Mouse (Mus musculus): ENCODE data around the gene Ccdc169. TPM values are rescaled to one million over a fixed set of nuclear protein-coding genes. Genes with fewer than 3 reads are reported as not detected.

Gene Ccdc169
- polyA plus RNA-seq, 1 experiment, result 0.05 TPM

GRCm38 (mm10) chr3:55154163-55154562 is 17.0 kb downstream of the Ccdc169 start:
- TF ChIP-seq MAX (IDR thresholded peaks at IDR 0.05), result no peak
- TF ChIP-seq USF1 (IDR thresholded peaks at IDR 0.05; ENCODE audit: low read depth), result no peak
- no peak for TF ChIP-seq CTCF (IDR thresholded peaks at IDR 0.05; ENCODE audit: control insufficient read depth, insufficient read depth, insufficient read length)
- no peak for TF ChIP-seq MYOG (IDR thresholded peaks at IDR 0.05; ENCODE audit: control insufficient read depth, extremely low read depth, insufficient read length)
- TF ChIP-seq FOSL1 (IDR thresholded peaks at IDR 0.05; ENCODE audit: insufficient read depth, low read length, poor library complexity, severe bottlenecking), result no peak
- no peak for TF ChIP-seq CEBPB (IDR thresholded peaks at IDR 0.05; ENCODE audit: low read depth)
- no peak for TF ChIP-seq MYOD1 (IDR thresholded peaks at IDR 0.05; ENCODE audit: control insufficient read depth, insufficient read length, low read depth)
- H3K79me2 ChIP-seq (ENCODE audit: control insufficient read depth, insufficient read depth), result no peaks in the 10 kb centered on the region
- no peak overlapping the region for H3ac ChIP-seq (ENCODE audit: control insufficient read depth, insufficient read length, low read depth)
- H3K36me3 ChIP-seq (ENCODE audit: control insufficient read depth, insufficient read depth), result no peaks in the 10 kb centered on the region
- no peaks in the 10 kb centered on the region for H3K79me3 ChIP-seq (ENCODE audit: low read depth)
- no peak overlapping the region for H3K4me3 ChIP-seq (ENCODE audit: insufficient read depth, poor library complexity, severe bottlenecking)
- no peaks in the 10 kb centered on the region for H3K27me3 ChIP-seq (ENCODE audit: control insufficient read depth, insufficient read depth, insufficient read length)

GRCm38 (mm10) chr3:55157413-55157812 is 20.3 kb downstream of the Ccdc169 start:
- no peaks in the 10 kb centered on the region for H3K36me3 ChIP-seq (ENCODE audit: control insufficient read depth, insufficient read depth)
- no peak for TF ChIP-seq MYOD1 (IDR thresholded peaks at IDR 0.05; ENCODE audit: control insufficient read depth, insufficient read length, low read depth)
- no peak for TF ChIP-seq CEBPB (IDR thresholded peaks at IDR 0.05; ENCODE audit: low read depth)
- no peak for TF ChIP-seq USF1 (IDR thresholded peaks at IDR 0.05; ENCODE audit: low read depth)
- TF ChIP-seq CTCF (IDR thresholded peaks at IDR 0.05; ENCODE audit: control insufficient read depth, insufficient read depth, insufficient read length), result no peak
- no peak for TF ChIP-seq MAX (IDR thresholded peaks at IDR 0.05)

GRCm38 (mm10) chr3:55161144-55161543 is 24.0 kb downstream of the Ccdc169 start:
- Histone ChIP-seq H3K79me3 (ENCODE audit: low read depth) (no peaks in the 10 kb centered on the region), H3K36me3 (ENCODE audit: control insufficient read depth, insufficient read depth) (no peaks in the 10 kb centered on the region), H3ac (ENCODE audit: control insufficient read depth, insufficient read length, low read depth) (no peak overlapping the region), H3K4me3 (ENCODE audit: insufficient read depth, poor library complexity, severe bottlenecking) (no peak overlapping the region), H3K27me3 (ENCODE audit: control insufficient read depth, insufficient read depth, insufficient read length) (no peaks in the 10 kb centered on the region), H3K79me2 (ENCODE audit: control insufficient read depth, insufficient read depth) (no peaks in the 10 kb centered on the region)
- TF ChIP-seq CTCF (IDR thresholded peaks at IDR 0.05; ENCODE audit: control insufficient read depth, insufficient read depth, insufficient read length) (no peak), MYOD1 (IDR thresholded peaks at IDR 0.05; ENCODE audit: control insufficient read depth, insufficient read length, low read depth) (no peak), MYOG (IDR thresholded peaks at IDR 0.05; ENCODE audit: control insufficient read depth, extremely low read depth, insufficient read length) (no peak), MAX (IDR thresholded peaks at IDR 0.05) (no peak), USF1 (IDR thresholded peaks at IDR 0.05; ENCODE audit: low read depth) (no peak), CEBPB (IDR thresholded peaks at IDR 0.05; ENCODE audit: low read depth) (no peak), FOSL1 (IDR thresholded peaks at IDR 0.05; ENCODE audit: insufficient read depth, low read length, poor library complexity, severe bottlenecking) (no peak)

More at GRCm38 (mm10) chr3:55157413-55157812, 20.3 kb downstream of the Ccdc169 start:
- Histone ChIP-seq H3K27me3 (ENCODE audit: control insufficient read depth, insufficient read depth, insufficient read length) (no peaks in the 10 kb centered on the region), H3K79me2 (ENCODE audit: control insufficient read depth, insufficient read depth) (no peaks in the 10 kb centered on the region), H3ac (ENCODE audit: control insufficient read depth, insufficient read length, low read depth) (no peak overlapping the region), H3K4me3 (ENCODE audit: insufficient read depth, poor library complexity, severe bottlenecking) (no peak overlapping the region), H3K79me3 (ENCODE audit: low read depth) (no peaks in the 10 kb centered on the region)

GRCm38 (mm10) chr3:55163510-55163909 is 26.4 kb downstream of the Ccdc169 start:
- Histone ChIP-seq H3K27me3 (ENCODE audit: control insufficient read depth, insufficient read depth, insufficient read length) (no peaks in the 10 kb centered on the region), H3K4me3 (ENCODE audit: insufficient read depth, poor library complexity, severe bottlenecking) (no peak overlapping the region), H3ac (ENCODE audit: control insufficient read depth, insufficient read length, low read depth) (no peak overlapping the region), H3K79me3 (ENCODE audit: low read depth) (no peaks in the 10 kb centered on the region), H3K79me2 (ENCODE audit: control insufficient read depth, insufficient read depth) (no peaks in the 10 kb centered on the region), H3K36me3 (ENCODE audit: control insufficient read depth, insufficient read depth) (no peaks in the 10 kb centered on the region)
- TF ChIP-seq CTCF (IDR thresholded peaks at IDR 0.05; ENCODE audit: control insufficient read depth, insufficient read depth, insufficient read length), result no peak
- no peak for TF ChIP-seq FOSL1 (IDR thresholded peaks at IDR 0.05; ENCODE audit: insufficient read depth, low read length, poor library complexity, severe bottlenecking)
- no peak for TF ChIP-seq MYOG (IDR thresholded peaks at IDR 0.05; ENCODE audit: control insufficient read depth, extremely low read depth, insufficient read length)
- no peak for TF ChIP-seq CEBPB (IDR thresholded peaks at IDR 0.05; ENCODE audit: low read depth)
- no peak for TF ChIP-seq USF1 (IDR thresholded peaks at IDR 0.05; ENCODE audit: low read depth)
- no peak for TF ChIP-seq MYOD1 (IDR thresholded peaks at IDR 0.05; ENCODE audit: control insufficient read depth, insufficient read length, low read depth)
- no peak for TF ChIP-seq MAX (IDR thresholded peaks at IDR 0.05)

DNA sequence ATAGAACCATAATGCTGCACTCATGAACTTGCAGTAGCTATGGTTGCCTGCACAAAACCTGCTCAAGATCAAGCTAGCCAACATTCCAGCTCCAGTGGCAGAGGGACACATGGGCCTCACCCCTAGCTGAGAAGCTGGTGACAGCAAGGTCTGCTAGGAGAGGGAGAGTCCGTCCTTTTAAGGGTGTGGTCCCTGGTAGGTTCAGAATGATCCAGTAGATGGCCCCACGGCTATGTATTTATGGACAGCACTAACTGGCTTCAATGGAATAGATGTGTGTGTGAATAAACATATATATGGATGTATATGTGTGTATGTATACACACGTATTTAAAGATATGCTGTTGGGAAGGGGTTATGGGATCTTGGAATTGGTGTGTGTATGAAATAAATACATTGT is 35.3 kb downstream of the Ccdc169 start:
- Histone ChIP-seq H3ac (ENCODE audit: control insufficient read depth, insufficient read length, low read depth) (no peak overlapping the region), H3K27me3 (ENCODE audit: control insufficient read depth, insufficient read depth, insufficient read length) (no peaks in the 10 kb centered on the region), H3K4me3 (ENCODE audit: insufficient read depth, poor library complexity, severe bottlenecking) (no peak overlapping the region), H3K36me3 (ENCODE audit: control insufficient read depth, insufficient read depth) (no peaks in the 10 kb centered on the region), H3K79me2 (ENCODE audit: control insufficient read depth, insufficient read depth) (no peaks in the 10 kb centered on the region), H3K79me3 (ENCODE audit: low read depth) (no peaks in the 10 kb centered on the region)
- no peak for TF ChIP-seq USF1 (IDR thresholded peaks at IDR 0.05; ENCODE audit: low read depth)
- no peak for TF ChIP-seq CEBPB (IDR thresholded peaks at IDR 0.05; ENCODE audit: low read depth)
- no peak for TF ChIP-seq MYOD1 (IDR thresholded peaks at IDR 0.05; ENCODE audit: control insufficient read depth, insufficient read length, low read depth)
- no peak for TF ChIP-seq MYOG (IDR thresholded peaks at IDR 0.05; ENCODE audit: control insufficient read depth, extremely low read depth, insufficient read length)
- TF ChIP-seq CTCF (IDR thresholded peaks at IDR 0.05; ENCODE audit: control insufficient read depth, insufficient read depth, insufficient read length), result no peak
- no peak for TF ChIP-seq FOSL1 (IDR thresholded peaks at IDR 0.05; ENCODE audit: insufficient read depth, low read length, poor library complexity, severe bottlenecking)
- TF ChIP-seq MAX (IDR thresholded peaks at IDR 0.05), result no peak

GRCm38 (mm10) chr3:55177271-55177670 is 40.1 kb downstream of the Ccdc169 start:
- H3K36me3 ChIP-seq (ENCODE audit: control insufficient read depth, insufficient read depth), result no peaks in the 10 kb centered on the region
- H3K79me3 ChIP-seq (ENCODE audit: low read depth), result no peaks in the 10 kb centered on the region
- H3K4me3 ChIP-seq (ENCODE audit: insufficient read depth, poor library complexity, severe bottlenecking), result no peak overlapping the region
- no peaks in the 10 kb centered on the region for H3K27me3 ChIP-seq (ENCODE audit: control insufficient read depth, insufficient read depth, insufficient read length)
- TF ChIP-seq CTCF (IDR thresholded peaks at IDR 0.05; ENCODE audit: control insufficient read depth, insufficient read depth, insufficient read length), result no peak
- TF ChIP-seq USF1 (IDR thresholded peaks at IDR 0.05; ENCODE audit: low read depth), result no peak
- TF ChIP-seq CEBPB (IDR thresholded peaks at IDR 0.05; ENCODE audit: low read depth), result no peak
- no peak for TF ChIP-seq MAX (IDR thresholded peaks at IDR 0.05)
- TF ChIP-seq MYOG (IDR thresholded peaks at IDR 0.05; ENCODE audit: control insufficient read depth, extremely low read depth, insufficient read length), result no peak
- no peak for TF ChIP-seq MYOD1 (IDR thresholded peaks at IDR 0.05; ENCODE audit: control insufficient read depth, insufficient read length, low read depth)
- no peak for TF ChIP-seq FOSL1 (IDR thresholded peaks at IDR 0.05; ENCODE audit: insufficient read depth, low read length, poor library complexity, severe bottlenecking)
- H3K79me2 ChIP-seq (ENCODE audit: control insufficient read depth, insufficient read depth), result no peaks in the 10 kb centered on the region
- no peak overlapping the region for H3ac ChIP-seq (ENCODE audit: control insufficient read depth, insufficient read length, low read depth)

Data from C2C12 (cell line).